Mouse (Mus musculus): Measurements from ENCODE around the gene Cplx1. TPM values are rescaled to one million over a fixed set of nuclear protein-coding genes. Genes with fewer than 3 reads are reported as not detected.

Cplx1 gene
- polyA plus RNA-seq (2011; ENCODE audit: insufficient read depth, insufficient read length, low replicate concordance, missing spikeins), result 3.7 TPM in 1 of 2 replicates, not detected in the other

GRCm38 (mm10) chr5:108549489-108550206 is at the start of gene Cplx1:
TSS of gene Cplx1 (minus strand) at chr5:108550024.
- TF ChIP-seq POLR2A (IDR thresholded peaks at IDR 0.05; ENCODE audit: borderline replicate concordance, control insufficient read depth, low read depth, low read length) (no peak), CTCF (IDR thresholded peaks at IDR 0.05; ENCODE audit: control insufficient read depth, insufficient read depth, low read length) (no peak)
- 4% methylated on average over 55 of the region's 56 CpGs for WGBS
- H3K4me3 ChIP-seq (replicated peaks; ENCODE audit: control insufficient read depth, low read depth, low read length), result no peak within 1 kb of the TSS
- no peak within 1 kb of the TSS for H3K27ac ChIP-seq (ENCODE audit: control insufficient read depth, insufficient read depth, low read depth, low read length, poor library complexity)
- H3K4me1 ChIP-seq (ENCODE audit: control insufficient read depth, insufficient read depth, low read length), result peaks cover 3% of the 10 kb centered on the region; the same call in 1 of the 2 replicates

DNA sequence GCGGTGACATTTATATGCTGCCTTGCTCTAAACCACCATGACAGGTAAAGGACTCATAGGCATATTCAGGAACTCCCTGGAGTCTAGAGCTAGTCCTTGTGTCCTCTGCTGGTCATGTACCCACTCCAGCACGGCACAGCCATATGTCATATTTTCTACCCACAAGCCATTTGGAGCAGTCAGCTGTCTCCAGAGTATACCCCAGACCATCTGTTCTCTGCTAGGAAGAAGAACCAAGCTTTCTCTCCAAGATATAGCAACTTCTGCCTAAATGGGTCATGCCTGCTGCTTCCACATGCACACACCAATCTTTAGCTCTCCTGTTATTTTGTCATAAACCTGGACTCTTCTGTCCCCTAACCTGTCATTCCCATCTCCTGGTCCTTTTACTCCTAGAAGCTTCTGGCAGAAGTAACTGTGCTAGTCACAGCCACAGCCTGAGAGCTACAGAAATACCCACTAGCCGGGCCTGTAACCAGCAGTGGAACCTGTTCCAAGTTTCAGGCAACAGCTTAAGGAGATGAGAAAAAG is 31.6 kb upstream of the Cplx1 start:
- H3K27ac ChIP-seq (ENCODE audit: control insufficient read depth, insufficient read depth, low read depth, low read length, poor library complexity), result no peak overlapping the region
- WGBS, result 83% methylated on average over 3 of the region's 3 CpGs
- H3K4me3 ChIP-seq (replicated peaks; ENCODE audit: control insufficient read depth, low read depth, low read length), result no peak overlapping the region
- TF ChIP-seq POLR2A (IDR thresholded peaks at IDR 0.05; ENCODE audit: borderline replicate concordance, control insufficient read depth, low read depth, low read length) (no peak), CTCF (IDR thresholded peaks at IDR 0.05; ENCODE audit: control insufficient read depth, insufficient read depth, low read length) (no peak)
- no peaks in the 10 kb centered on the region for H3K4me1 ChIP-seq (ENCODE audit: control insufficient read depth, insufficient read depth, low read length)

GRCm38 (mm10) chr5:108573054-108573453 is 23.2 kb upstream of the Cplx1 start:
- H3K4me1 ChIP-seq (ENCODE audit: control insufficient read depth, insufficient read depth, low read length), result no peaks in the 10 kb centered on the region
- H3K27ac ChIP-seq (ENCODE audit: control insufficient read depth, insufficient read depth, low read depth, low read length, poor library complexity), result no peak overlapping the region
- no peak for TF ChIP-seq POLR2A (IDR thresholded peaks at IDR 0.05; ENCODE audit: borderline replicate concordance, control insufficient read depth, low read depth, low read length)
- no peak for TF ChIP-seq CTCF (IDR thresholded peaks at IDR 0.05; ENCODE audit: control insufficient read depth, insufficient read depth, low read length)
- no peak overlapping the region for H3K4me3 ChIP-seq (replicated peaks; ENCODE audit: control insufficient read depth, low read depth, low read length)
- 90% methylated on average over 6 of the region's 6 CpGs for WGBS

- WGBS, result 74% methylated on average over 1 of the region's 1 CpGs
- no peak for TF ChIP-seq POLR2A (IDR thresholded peaks at IDR 0.05; ENCODE audit: borderline replicate concordance, control insufficient read depth, low read depth, low read length)
- TF ChIP-seq CTCF (IDR thresholded peaks at IDR 0.05; ENCODE audit: control insufficient read depth, insufficient read depth, low read length), result no peak
- H3K4me3 ChIP-seq (replicated peaks; ENCODE audit: control insufficient read depth, low read depth, low read length), result no peak overlapping the region
- no peak overlapping the region for H3K27ac ChIP-seq (ENCODE audit: control insufficient read depth, insufficient read depth, low read depth, low read length, poor library complexity)
- no peaks in the 10 kb centered on the region for H3K4me1 ChIP-seq (ENCODE audit: control insufficient read depth, insufficient read depth, low read length)
These were observed 21.2 kb upstream of the Cplx1 start for GRCm38 (mm10) chr5:108570991-108571390.

GRCm38 (mm10) chr5:108567104-108567503 is 17.3 kb upstream of the Cplx1 start:
- WGBS, result 60% methylated on average over 2 of the region's 2 CpGs
- TF ChIP-seq CTCF (IDR thresholded peaks at IDR 0.05; ENCODE audit: control insufficient read depth, insufficient read depth, low read length) (no peak), POLR2A (IDR thresholded peaks at IDR 0.05; ENCODE audit: borderline replicate concordance, control insufficient read depth, low read depth, low read length) (no peak)
- no peaks in the 10 kb centered on the region for H3K4me1 ChIP-seq (ENCODE audit: control insufficient read depth, insufficient read depth, low read length)
- H3K27ac ChIP-seq (ENCODE audit: control insufficient read depth, insufficient read depth, low read depth, low read length, poor library complexity), result no peak overlapping the region
- H3K4me3 ChIP-seq (replicated peaks; ENCODE audit: control insufficient read depth, low read depth, low read length), result no peak overlapping the region

- TF ChIP-seq POLR2A (IDR thresholded peaks at IDR 0.05; ENCODE audit: borderline replicate concordance, control insufficient read depth, low read depth, low read length) (no peak), CTCF (IDR thresholded peaks at IDR 0.05; ENCODE audit: control insufficient read depth, insufficient read depth, low read length) (no peak)
- Histone ChIP-seq H3K4me1 (ENCODE audit: control insufficient read depth, insufficient read depth, low read length) (no peaks in the 10 kb centered on the region), H3K27ac (ENCODE audit: control insufficient read depth, insufficient read depth, low read depth, low read length, poor library complexity) (no peak overlapping the region), H3K4me3 (replicated peaks; ENCODE audit: control insufficient read depth, low read depth, low read length) (no peak overlapping the region)
- 27% methylated on average over 4 of the region's 4 CpGs for WGBS
These were observed 16.7 kb upstream of the Cplx1 start for GRCm38 (mm10) chr5:108566523-108566922.

DNA sequence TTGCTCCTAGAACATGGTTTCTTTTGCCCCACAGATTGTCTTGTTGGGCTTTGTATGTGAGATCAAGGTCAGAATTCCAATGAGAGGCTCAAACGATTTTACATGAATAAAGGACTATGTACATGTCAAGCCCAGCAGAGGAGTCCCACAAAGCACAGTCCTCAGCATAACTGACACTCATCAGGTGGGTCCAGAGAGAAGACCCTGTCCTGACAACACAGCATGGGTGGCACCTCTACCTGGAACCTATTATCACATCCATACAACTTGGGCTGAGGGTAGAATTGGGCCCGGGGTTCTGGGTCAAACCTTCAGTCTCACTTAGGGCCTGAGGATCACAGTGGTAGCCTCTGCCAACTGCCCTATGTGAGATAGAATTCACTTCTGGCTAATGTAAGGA is 15.6 kb upstream of the Cplx1 start:
- Histone ChIP-seq H3K4me3 (replicated peaks; ENCODE audit: control insufficient read depth, low read depth, low read length) (no peak overlapping the region), H3K4me1 (ENCODE audit: control insufficient read depth, insufficient read depth, low read length) (no peaks in the 10 kb centered on the region), H3K27ac (ENCODE audit: control insufficient read depth, insufficient read depth, low read depth, low read length, poor library complexity) (no peak overlapping the region)
- TF ChIP-seq POLR2A (IDR thresholded peaks at IDR 0.05; ENCODE audit: borderline replicate concordance, control insufficient read depth, low read depth, low read length) (no peak), CTCF (IDR thresholded peaks at IDR 0.05; ENCODE audit: control insufficient read depth, insufficient read depth, low read length) (no peak)
- 75% methylated on average over 2 of the region's 2 CpGs for WGBS

GRCm38 (mm10) chr5:108564346-108564745 is 14.5 kb upstream of the Cplx1 start:
- no peak for TF ChIP-seq CTCF (IDR thresholded peaks at IDR 0.05; ENCODE audit: control insufficient read depth, insufficient read depth, low read length)
- no peak for TF ChIP-seq POLR2A (IDR thresholded peaks at IDR 0.05; ENCODE audit: borderline replicate concordance, control insufficient read depth, low read depth, low read length)

More at GRCm38 (mm10) chr5:108564346-108564745, 14.5 kb upstream of the Cplx1 start:
- Histone ChIP-seq H3K4me3 (replicated peaks; ENCODE audit: control insufficient read depth, low read depth, low read length) (no peak overlapping the region), H3K27ac (ENCODE audit: control insufficient read depth, insufficient read depth, low read depth, low read length, poor library complexity) (no peak overlapping the region), H3K4me1 (ENCODE audit: control insufficient read depth, insufficient read depth, low read length) (no peaks in the 10 kb centered on the region)
- WGBS, result 63% methylated on average over 3 of the region's 3 CpGs

All from bone marrow, adult 2 months (tissue).